Mouse (Mus musculus) monocyte, adult 59 days (primary cell): ENCODE results near the gene Dact2. TPM values are rescaled to one million over a fixed set of nuclear protein-coding genes. Genes with fewer than 3 reads are reported as not detected.

Experiments
- total RNA-seq, 2 experiments: library from RNA; stranded (reverse); gene quantifications; one replicate each; pipeline ENCODE4 v1.2.4; 2023

Dact2 gene
- not detected for total RNA-seq

GRCm38 (mm10) chr17:14204061-14204460 lies at the start of gene Dact2:
TSS of gene Dact2 (minus strand) at chr17:14204304.

Other genes starting within 250 kb of the Dact2 start
- gene Gm7356, start 200.6 kb downstream of the Dact2 start, total RNA-seq = not detected
- not detected for gene Gm7358, start 144.8 kb downstream of the Dact2 start, total RNA-seq
- not detected for gene Smoc2, start 75.2 kb upstream of the Dact2 start, total RNA-seq